Mouse (Mus musculus): Measurements from ENCODE around the gene Rnf144b.

The Rnf144b gene

GRCm38 (mm10) chr13:47124986-47125385, 2.5 kb downstream of the Rnf144b start:
- no peak for DNase-seq (ENCODE audit: low read depth)

GRCm38 (mm10) chr13:47125595-47125994, 3.1 kb downstream of the Rnf144b start:
- no peak for DNase-seq (ENCODE audit: low read depth)

- DNase-seq (ENCODE audit: low read depth) = no peak
Observed at GRCm38 (mm10) chr13:47129090-47129489, 6.6 kb downstream of the Rnf144b start.

GRCm38 (mm10) chr13:47133058-47133457, 10.6 kb downstream of the Rnf144b start:
- peak; percentile 57 for DNase-seq (ENCODE audit: low read depth)

GRCm38 (mm10) chr13:47134836-47135235, 12.4 kb downstream of the Rnf144b start:
- no peak for DNase-seq (ENCODE audit: low read depth)

- DNase-seq (ENCODE audit: low read depth) = no peak
Observed at GRCm38 (mm10) chr13:47135741-47136140, 13.3 kb downstream of the Rnf144b start.

- DNase-seq (ENCODE audit: low read depth) = no peak
Observed at GRCm38 (mm10) chr13:47142764-47143163, 20.3 kb downstream of the Rnf144b start.

- DNase-seq (ENCODE audit: low read depth) = no peak
Observed at GRCm38 (mm10) chr13:47145939-47146338, 23.5 kb downstream of the Rnf144b start.

- no peak for DNase-seq (ENCODE audit: low read depth)
Observed at GRCm38 (mm10) chr13:47146388-47146787, 23.9 kb downstream of the Rnf144b start.

GRCm38 (mm10) chr13:47148573-47148972, 26.1 kb downstream of the Rnf144b start:
- DNase-seq (ENCODE audit: low read depth) = peak; percentile 19

- DNase-seq (ENCODE audit: low read depth) = no peak
Observed at GRCm38 (mm10) chr13:47149993-47150392, 27.5 kb downstream of the Rnf144b start.

- DNase-seq (ENCODE audit: low read depth) = no peak
Observed at GRCm38 (mm10) chr13:47151060-47151459, 28.6 kb downstream of the Rnf144b start.

- peak; percentile 68 for DNase-seq (ENCODE audit: low read depth)
Observed at GRCm38 (mm10) chr13:47152390-47152789, 29.9 kb downstream of the Rnf144b start.

- DNase-seq (ENCODE audit: low read depth) = no peak
Observed at GRCm38 (mm10) chr13:47153206-47153605, 30.8 kb downstream of the Rnf144b start.

- no peak for DNase-seq (ENCODE audit: low read depth)
Observed at GRCm38 (mm10) chr13:47154866-47155265, 32.4 kb downstream of the Rnf144b start.

GRCm38 (mm10) chr13:47156841-47157240, 34.4 kb downstream of the Rnf144b start:
- no peak for DNase-seq (ENCODE audit: low read depth)

GRCm38 (mm10) chr13:47162001-47162400, 39.5 kb downstream of the Rnf144b start:
- DNase-seq (ENCODE audit: low read depth) = no peak

GRCm38 (mm10) chr13:47164732-47165131, 42.3 kb downstream of the Rnf144b start:
- no peak for DNase-seq (ENCODE audit: low read depth)

- DNase-seq (ENCODE audit: low read depth) = no peak
Observed at GRCm38 (mm10) chr13:47165261-47165660, 42.8 kb downstream of the Rnf144b start.

- DNase-seq (ENCODE audit: low read depth) = no peak
Observed at GRCm38 (mm10) chr13:47168484-47168883, 46.0 kb downstream of the Rnf144b start.

- no peak for DNase-seq (ENCODE audit: low read depth)
Observed at GRCm38 (mm10) chr13:47170026-47170425, 47.6 kb downstream of the Rnf144b start.

- no peak for DNase-seq (ENCODE audit: low read depth)
Observed at GRCm38 (mm10) chr13:47170811-47171555, 48.5 kb downstream of the Rnf144b start.

GRCm38 (mm10) chr13:47172891-47173290, 50.4 kb downstream of the Rnf144b start:
- no peak for DNase-seq (ENCODE audit: low read depth)

- DNase-seq (ENCODE audit: low read depth) = no peak
Observed at GRCm38 (mm10) chr13:47178182-47178581, 55.7 kb downstream of the Rnf144b start.
